Mouse (Mus musculus): ENCODE data around the gene Msgn1. TPM values are rescaled to one million over a fixed set of nuclear protein-coding genes. Genes with fewer than 3 reads are reported as not detected.

Gene Msgn1
- polyA plus RNA-seq, 1 experiment, result not detected

GRCm38 (mm10) chr12:11200711-11201110, 8.1 kb downstream of the Msgn1 start:
- H3K79me2 ChIP-seq (ENCODE audit: control insufficient read depth, insufficient read depth), result no peaks in the 10 kb centered on the region
- H3K4me3 ChIP-seq (ENCODE audit: insufficient read depth, poor library complexity, severe bottlenecking), result no peak overlapping the region
- H3ac ChIP-seq (ENCODE audit: control insufficient read depth, insufficient read length, low read depth), result no peak overlapping the region
- H3K27me3 ChIP-seq (ENCODE audit: control insufficient read depth, insufficient read depth, insufficient read length), result no peaks in the 10 kb centered on the region
- TF ChIP-seq CEBPB (IDR thresholded peaks at IDR 0.05; ENCODE audit: low read depth) (no peak), MYOD1 (IDR thresholded peaks at IDR 0.05; ENCODE audit: control insufficient read depth, insufficient read length, low read depth) (no peak), CTCF (IDR thresholded peaks at IDR 0.05; ENCODE audit: control insufficient read depth, insufficient read depth, insufficient read length) (no peak), USF1 (IDR thresholded peaks at IDR 0.05; ENCODE audit: low read depth) (no peak), MAX (IDR thresholded peaks at IDR 0.05) (no peak), MYOG (IDR thresholded peaks at IDR 0.05; ENCODE audit: control insufficient read depth, extremely low read depth, insufficient read length) (no peak), FOSL1 (IDR thresholded peaks at IDR 0.05; ENCODE audit: insufficient read depth, low read length, poor library complexity, severe bottlenecking) (no peak)
- H3K36me3 ChIP-seq (ENCODE audit: control insufficient read depth, insufficient read depth), result no peaks in the 10 kb centered on the region
- no peaks in the 10 kb centered on the region for H3K79me3 ChIP-seq (ENCODE audit: low read depth)

DNA sequence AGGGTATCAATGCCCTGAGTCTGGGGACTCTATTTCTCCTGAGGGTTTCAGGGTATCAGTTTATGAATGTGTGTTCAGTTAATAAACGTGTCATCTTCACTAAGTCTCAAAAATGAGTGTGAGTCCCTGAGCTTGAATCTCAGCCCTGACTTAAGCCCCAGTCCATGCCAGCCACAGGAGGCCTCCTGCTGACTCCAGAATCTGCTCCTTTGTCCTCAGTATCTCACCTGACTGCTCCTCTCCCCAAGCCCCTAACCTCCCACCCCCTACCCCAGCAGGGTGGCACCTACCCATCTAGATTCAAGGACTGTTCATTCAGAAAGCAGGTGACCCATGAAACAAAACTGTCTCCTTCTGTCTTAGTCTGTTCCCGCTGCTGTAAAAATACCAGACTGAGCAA, 10.2 kb downstream of the Msgn1 start:
- Histone ChIP-seq H3K79me3 (ENCODE audit: low read depth) (no peaks in the 10 kb centered on the region), H3ac (ENCODE audit: control insufficient read depth, insufficient read length, low read depth) (no peak overlapping the region), H3K4me3 (ENCODE audit: insufficient read depth, poor library complexity, severe bottlenecking) (no peak overlapping the region), H3K79me2 (ENCODE audit: control insufficient read depth, insufficient read depth) (no peaks in the 10 kb centered on the region), H3K27me3 (ENCODE audit: control insufficient read depth, insufficient read depth, insufficient read length) (no peaks in the 10 kb centered on the region), H3K36me3 (ENCODE audit: control insufficient read depth, insufficient read depth) (no peaks in the 10 kb centered on the region)
- no peak for TF ChIP-seq CEBPB (IDR thresholded peaks at IDR 0.05; ENCODE audit: low read depth)
- no peak for TF ChIP-seq USF1 (IDR thresholded peaks at IDR 0.05; ENCODE audit: low read depth)
- no peak for TF ChIP-seq CTCF (IDR thresholded peaks at IDR 0.05; ENCODE audit: control insufficient read depth, insufficient read depth, insufficient read length)
- no peak for TF ChIP-seq MAX (IDR thresholded peaks at IDR 0.05)
- TF ChIP-seq MYOG (IDR thresholded peaks at IDR 0.05; ENCODE audit: control insufficient read depth, extremely low read depth, insufficient read length), result no peak
- TF ChIP-seq FOSL1 (IDR thresholded peaks at IDR 0.05; ENCODE audit: insufficient read depth, low read length, poor library complexity, severe bottlenecking), result no peak
- TF ChIP-seq MYOD1 (IDR thresholded peaks at IDR 0.05; ENCODE audit: control insufficient read depth, insufficient read length, low read depth), result no peak

GRCm38 (mm10) chr12:11198026-11198425, 10.7 kb downstream of the Msgn1 start:
- TF ChIP-seq CTCF (IDR thresholded peaks at IDR 0.05; ENCODE audit: control insufficient read depth, insufficient read depth, insufficient read length) (no peak), CEBPB (IDR thresholded peaks at IDR 0.05; ENCODE audit: low read depth) (no peak), USF1 (IDR thresholded peaks at IDR 0.05; ENCODE audit: low read depth) (no peak), MYOG (IDR thresholded peaks at IDR 0.05; ENCODE audit: control insufficient read depth, extremely low read depth, insufficient read length) (no peak), FOSL1 (IDR thresholded peaks at IDR 0.05; ENCODE audit: insufficient read depth, low read length, poor library complexity, severe bottlenecking) (no peak), MYOD1 (IDR thresholded peaks at IDR 0.05; ENCODE audit: control insufficient read depth, insufficient read length, low read depth) (no peak), MAX (IDR thresholded peaks at IDR 0.05) (no peak)
- no peaks in the 10 kb centered on the region for H3K79me3 ChIP-seq (ENCODE audit: low read depth)
- no peaks in the 10 kb centered on the region for H3K79me2 ChIP-seq (ENCODE audit: control insufficient read depth, insufficient read depth)
- no peak overlapping the region for H3ac ChIP-seq (ENCODE audit: control insufficient read depth, insufficient read length, low read depth)
- H3K27me3 ChIP-seq (ENCODE audit: control insufficient read depth, insufficient read depth, insufficient read length), result no peaks in the 10 kb centered on the region
- no peak overlapping the region for H3K4me3 ChIP-seq (ENCODE audit: insufficient read depth, poor library complexity, severe bottlenecking)
- H3K36me3 ChIP-seq (ENCODE audit: control insufficient read depth, insufficient read depth), result no peaks in the 10 kb centered on the region

GRCm38 (mm10) chr12:11196830-11197229, 11.9 kb downstream of the Msgn1 start:
- Histone ChIP-seq H3K36me3 (ENCODE audit: control insufficient read depth, insufficient read depth) (no peaks in the 10 kb centered on the region), H3K27me3 (ENCODE audit: control insufficient read depth, insufficient read depth, insufficient read length) (no peaks in the 10 kb centered on the region), H3K79me3 (ENCODE audit: low read depth) (no peaks in the 10 kb centered on the region), H3K4me3 (ENCODE audit: insufficient read depth, poor library complexity, severe bottlenecking) (no peak overlapping the region), H3ac (ENCODE audit: control insufficient read depth, insufficient read length, low read depth) (no peak overlapping the region), H3K79me2 (ENCODE audit: control insufficient read depth, insufficient read depth) (no peaks in the 10 kb centered on the region)
- TF ChIP-seq CTCF (IDR thresholded peaks at IDR 0.05; ENCODE audit: control insufficient read depth, insufficient read depth, insufficient read length) (no peak), USF1 (IDR thresholded peaks at IDR 0.05; ENCODE audit: low read depth) (no peak), CEBPB (IDR thresholded peaks at IDR 0.05; ENCODE audit: low read depth) (no peak), MYOG (IDR thresholded peaks at IDR 0.05; ENCODE audit: control insufficient read depth, extremely low read depth, insufficient read length) (no peak), MYOD1 (IDR thresholded peaks at IDR 0.05; ENCODE audit: control insufficient read depth, insufficient read length, low read depth) (no peak)

DNA sequence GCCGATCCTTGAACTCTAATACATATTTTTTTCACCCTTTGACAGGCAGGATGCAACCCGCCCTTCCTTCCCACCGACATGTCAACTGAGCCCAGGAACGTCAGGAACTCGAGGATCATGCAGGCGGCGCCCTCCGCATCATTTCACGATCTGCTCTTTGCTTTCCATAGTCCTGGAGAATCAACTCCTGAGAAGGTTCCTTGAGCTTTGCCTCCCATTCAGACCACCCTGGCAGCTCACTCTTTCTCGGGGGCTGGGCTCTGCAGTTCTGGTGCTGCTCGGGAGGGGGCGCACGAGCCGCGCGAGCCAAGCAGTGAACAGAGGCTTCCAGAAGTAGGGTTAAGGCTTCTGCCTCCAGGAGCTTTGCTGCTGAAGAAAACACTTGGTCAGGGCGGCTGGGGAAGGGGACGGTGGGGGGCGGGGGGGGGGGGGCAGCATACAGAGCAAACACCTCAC, 12.6 kb downstream of the Msgn1 start:
- Histone ChIP-seq H3K79me2 (ENCODE audit: control insufficient read depth, insufficient read depth) (no peaks in the 10 kb centered on the region), H3K4me3 (ENCODE audit: insufficient read depth, poor library complexity, severe bottlenecking) (no peak overlapping the region), H3K79me3 (ENCODE audit: low read depth) (no peaks in the 10 kb centered on the region), H3K36me3 (ENCODE audit: control insufficient read depth, insufficient read depth) (no peaks in the 10 kb centered on the region), H3K27me3 (ENCODE audit: control insufficient read depth, insufficient read depth, insufficient read length) (no peaks in the 10 kb centered on the region), H3ac (ENCODE audit: control insufficient read depth, insufficient read length, low read depth) (no peak overlapping the region)
- TF ChIP-seq MAX (IDR thresholded peaks at IDR 0.05), result no peak
- peak; percentile 82 for TF ChIP-seq CTCF (IDR thresholded peaks at IDR 0.05; ENCODE audit: control insufficient read depth, insufficient read depth, insufficient read length)

GRCm38 (mm10) chr12:11195031-11195430, 13.7 kb downstream of the Msgn1 start:
- Histone ChIP-seq H3ac (ENCODE audit: control insufficient read depth, insufficient read length, low read depth) (no peak overlapping the region), H3K4me3 (ENCODE audit: insufficient read depth, poor library complexity, severe bottlenecking) (no peak overlapping the region), H3K27me3 (ENCODE audit: control insufficient read depth, insufficient read depth, insufficient read length) (no peaks in the 10 kb centered on the region), H3K36me3 (ENCODE audit: control insufficient read depth, insufficient read depth) (no peaks in the 10 kb centered on the region), H3K79me2 (ENCODE audit: control insufficient read depth, insufficient read depth) (no peaks in the 10 kb centered on the region), H3K79me3 (ENCODE audit: low read depth) (no peaks in the 10 kb centered on the region)
- TF ChIP-seq CTCF (IDR thresholded peaks at IDR 0.05; ENCODE audit: control insufficient read depth, insufficient read depth, insufficient read length) (no peak), FOSL1 (IDR thresholded peaks at IDR 0.05; ENCODE audit: insufficient read depth, low read length, poor library complexity, severe bottlenecking) (no peak), MYOD1 (IDR thresholded peaks at IDR 0.05; ENCODE audit: control insufficient read depth, insufficient read length, low read depth) (no peak), CEBPB (IDR thresholded peaks at IDR 0.05; ENCODE audit: low read depth) (no peak), MAX (IDR thresholded peaks at IDR 0.05) (no peak), MYOG (IDR thresholded peaks at IDR 0.05; ENCODE audit: control insufficient read depth, extremely low read depth, insufficient read length) (no peak), USF1 (IDR thresholded peaks at IDR 0.05; ENCODE audit: low read depth) (no peak)
